Mouse (Mus musculus) heart, postnatal 0 days (tissue): ENCODE measurements at regions not wholly inside any gene's neighbourhood (a gene's known extent, or its start where the extent isn't known, plus 50 kb on each side); places are given as distances from the start of the nearest gene placed in this dataset.

ENCODE experiments used
- ATAC-seq: fragments of 200-750 bp; cut with Nextera tagmentation; 2 replicates; pipeline ENCODE4 v1.8.0; 2017; ENCODE audit warnings: low read depth, moderate number of reproducible peaks, moderate library complexity; ENCODE audit not compliant: insufficient read depth
- DNase-seq: peaks from one replicate; pipeline ENCODE4 v3.0.0-alpha.2; 2016; ENCODE audit warnings: low spot score
- H3K27ac ChIP-seq: fragments of 300-500 bp; sonication (generic); 2 replicates; pipeline ENCODE4 v1.5.1; 2014; ENCODE audit warnings: low read depth, mild to moderate bottlenecking
- H3K27me3 ChIP-seq: fragments of 300-500 bp; sonication (generic); 2 replicates; pipeline ENCODE4 v1.6.1; 2014; ENCODE audit warnings: low read length, mixed read lengths; ENCODE audit not compliant: control insufficient read depth, insufficient read depth
- H3K36me3 ChIP-seq: fragments of 300-500 bp; sonication (generic); replicated peaks from 2 replicates; pipeline ENCODE4 v1.6.1; 2014; ENCODE audit warnings: low read length, mixed read lengths; ENCODE audit not compliant: control insufficient read depth, insufficient read depth
- H3K4me1 ChIP-seq: fragments of 300-500 bp; sonication (generic); 2 replicates; pipeline ENCODE4 v1.6.1; 2014; ENCODE audit warnings: antibody characterized with exemption; ENCODE audit not compliant: control insufficient read depth, insufficient read depth
- H3K4me2 ChIP-seq: fragments of 300-500 bp; sonication (generic); 2 replicates; pipeline ENCODE4 v1.6.1; 2014; ENCODE audit warnings: low read depth, mild to moderate bottlenecking, low read length, moderate library complexity
- H3K4me3 ChIP-seq: fragments of 300-500 bp; sonication (generic); 2 replicates; pipeline ENCODE4 v1.5.1; 2014; ENCODE audit warnings: low read depth, low read length
- H3K9ac ChIP-seq: fragments of 300-500 bp; sonication (generic); replicated peaks from 2 replicates; pipeline ENCODE4 v1.6.1; 2014; ENCODE audit warnings: low read depth, low read length, mixed read lengths
- H3K9me3 ChIP-seq: fragments of 300-500 bp; sonication (generic); replicated peaks from 2 replicates; pipeline ENCODE4 v1.6.1; 2016; ENCODE audit warnings: low read length; ENCODE audit not compliant: control insufficient read depth
- CTCF ChIP-seq: IDR thresholded peaks from 2 replicates; pipeline ENCODE4 v1.5.1; 2016; ENCODE audit warnings: antibody characterized with exemption, control low read depth, low read depth
- EP300 ChIP-seq: IDR thresholded peaks from 2 replicates; pipeline ENCODE4 v1.6.1; 2016; ENCODE audit warnings: antibody characterized with exemption, low read depth
- WGBS: fragments of 180-500 bp; shearing (Covaris S2); extraction: QIAGEN DNeasy Blood & Tissue Kit; methylation state at CpG from one replicate; pipeline ENCODE4 v1.1.7; 2014; 5-methylcytosine and 5-hydroxymethylcytosine counted together

DNA sequence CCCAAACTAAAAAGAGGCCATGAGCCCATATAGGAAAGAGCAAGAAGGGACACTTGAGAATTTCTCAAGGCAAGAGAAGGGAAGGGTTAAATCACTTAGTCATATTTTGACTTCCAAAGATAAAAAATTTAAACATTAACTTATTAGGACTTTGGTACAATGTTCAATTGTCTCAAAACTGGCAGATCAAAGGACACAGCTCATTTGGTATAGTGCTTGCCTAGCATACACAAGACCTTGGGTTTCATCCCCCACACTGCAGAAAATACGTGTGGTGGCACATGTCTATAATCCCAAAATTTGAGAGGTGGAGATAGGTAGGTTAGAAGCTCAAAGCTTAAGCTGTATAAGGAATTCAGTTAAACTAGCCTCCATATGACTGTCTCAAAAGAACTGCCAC is 658.4 kb upstream of the Pfkp start:
- H3K27ac ChIP-seq, result no peak overlapping the region
- no peaks in the 10 kb centered on the region for H3K36me3 ChIP-seq
- no peak overlapping the region for H3K4me2 ChIP-seq
- H3K27me3 ChIP-seq, result no peaks in the 10 kb centered on the region
- 62% methylated on average over 1 of the region's 1 CpGs for WGBS
- no peak overlapping the region for H3K4me3 ChIP-seq
- H3K9me3 ChIP-seq, result no peaks in the 10 kb centered on the region
- no peaks in the 10 kb centered on the region for H3K4me1 ChIP-seq
- ATAC-seq, result no peak
- TF ChIP-seq EP300 (no peak), CTCF (no peak)
- H3K9ac ChIP-seq, result no peak overlapping the region
- DNase-seq, result no peak

DNA sequence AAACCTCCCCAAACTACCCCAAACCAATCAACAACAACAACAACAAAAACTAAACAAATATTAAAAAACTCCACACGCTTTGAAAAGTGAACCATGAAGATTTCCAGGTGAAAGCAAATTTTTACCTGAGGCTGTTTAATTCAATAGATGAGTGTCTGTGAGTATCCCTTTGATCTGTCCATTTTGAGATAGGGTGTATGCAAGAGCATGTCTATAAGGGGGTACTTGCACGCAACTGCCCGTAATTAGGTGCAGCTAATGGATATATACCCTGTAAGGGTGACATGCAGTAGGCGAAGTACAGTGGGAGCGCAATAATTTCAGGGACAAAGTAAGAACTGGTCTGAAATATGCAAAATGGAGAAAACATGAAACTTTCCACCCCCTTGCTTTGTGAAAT is 658.8 kb upstream of the Pfkp start:
- H3K9ac ChIP-seq, result no peak overlapping the region
- no peaks in the 10 kb centered on the region for H3K36me3 ChIP-seq
- no peak for TF ChIP-seq EP300
- no peak for TF ChIP-seq CTCF
- WGBS, result 79% methylated on average over 5 of the region's 5 CpGs
- H3K4me1 ChIP-seq, result no peaks in the 10 kb centered on the region
- H3K4me3 ChIP-seq, result no peak overlapping the region
- H3K27me3 ChIP-seq, result no peaks in the 10 kb centered on the region
- ATAC-seq, result no peak
- DNase-seq, result no peak
- H3K9me3 ChIP-seq, result no peaks in the 10 kb centered on the region
- H3K27ac ChIP-seq, result no peak overlapping the region
- no peak overlapping the region for H3K4me2 ChIP-seq

DNA sequence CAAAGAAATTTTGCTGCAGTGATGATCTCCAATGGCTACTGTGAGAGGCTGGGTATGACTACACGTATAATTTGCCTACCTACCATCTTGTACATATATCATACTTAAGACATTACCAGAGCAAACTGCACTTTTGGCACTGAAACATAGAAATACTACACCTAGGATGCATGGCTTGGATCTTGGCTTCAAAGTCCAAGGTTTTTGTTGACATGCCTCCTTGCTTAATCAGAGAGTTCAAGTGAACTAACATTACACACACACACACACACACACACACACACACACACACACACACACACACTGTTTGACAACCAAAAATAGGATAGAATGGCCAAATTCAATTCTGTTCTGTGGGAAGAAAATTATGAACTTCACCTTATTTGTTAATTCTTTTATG is 664.9 kb upstream of the Pfkp start:
- 49% methylated on average over 1 of the region's 1 CpGs for WGBS
- ATAC-seq, result no peak

GRCm38 (mm10) chr13:7330151-7330550 is 681.6 kb upstream of the Pfkp start:
- Histone ChIP-seq H3K4me3 (no peak overlapping the region), H3K9me3 (0 out of 2 replicates have a peak, but pooled peaks cover 2% of the 10 kb centered on the region), H3K36me3 (no peaks in the 10 kb centered on the region), H3K27me3 (no peaks in the 10 kb centered on the region), H3K4me1 (no peaks in the 10 kb centered on the region), H3K27ac (no peak overlapping the region), H3K4me2 (no peak overlapping the region), H3K9ac (no peak overlapping the region)
- TF ChIP-seq CTCF, result no peak
- WGBS, result 56% methylated on average over 2 of the region's 2 CpGs
- no peak for ATAC-seq
- no peak for DNase-seq

More for the DNA sequence above, 664.9 kb upstream of the Pfkp start:
- H3K4me3 ChIP-seq, result no peak overlapping the region
- no peaks in the 10 kb centered on the region for H3K36me3 ChIP-seq
- TF ChIP-seq CTCF (no peak), EP300 (no peak)
- H3K9ac ChIP-seq, result no peak overlapping the region
- H3K4me2 ChIP-seq, result no peak overlapping the region
- no peaks in the 10 kb centered on the region for H3K9me3 ChIP-seq
- H3K27ac ChIP-seq, result no peak overlapping the region
- no peaks in the 10 kb centered on the region for H3K4me1 ChIP-seq
- DNase-seq, result no peak
- H3K27me3 ChIP-seq, result no peaks in the 10 kb centered on the region

- TF ChIP-seq CTCF, result no peak
- no peak for TF ChIP-seq EP300
- Histone ChIP-seq H3K9ac (no peak overlapping the region), H3K27me3 (no peaks in the 10 kb centered on the region), H3K9me3 (no peaks in the 10 kb centered on the region), H3K27ac (no peak overlapping the region), H3K4me2 (no peak overlapping the region), H3K36me3 (no peaks in the 10 kb centered on the region), H3K4me1 (no peaks in the 10 kb centered on the region), H3K4me3 (no peak overlapping the region)
- DNase-seq (no peak), ATAC-seq (no peak)
- 62% methylated on average over 1 of the region's 1 CpGs for WGBS
Observed at GRCm38 (mm10) chr13:7345760-7346159, 697.2 kb upstream of the Pfkp start.

DNA sequence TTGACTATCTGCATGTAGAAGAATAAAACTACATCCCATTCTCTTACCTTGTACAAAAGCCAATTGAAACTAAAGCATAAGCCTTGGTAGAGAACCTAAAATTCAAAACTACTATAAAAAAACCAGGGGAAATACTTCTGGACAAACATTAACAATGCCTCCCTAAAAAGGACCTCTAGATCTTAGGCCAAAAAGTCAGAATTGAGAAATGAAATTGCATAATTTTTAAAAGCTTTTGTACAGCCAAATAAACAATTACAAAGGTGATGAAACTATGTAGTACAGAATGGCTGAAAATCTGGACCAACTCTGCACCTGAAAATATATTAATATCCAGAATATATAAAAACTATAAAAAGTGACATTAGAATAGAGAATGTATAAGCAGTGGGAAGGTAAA is 699.9 kb upstream of the Pfkp start:
- no peak overlapping the region for H3K9ac ChIP-seq
- H3K4me2 ChIP-seq, result no peak overlapping the region
- no peak overlapping the region for H3K4me3 ChIP-seq
- H3K9me3 ChIP-seq, result no peaks in the 10 kb centered on the region
- no peaks in the 10 kb centered on the region for H3K4me1 ChIP-seq
- H3K27ac ChIP-seq, result no peak overlapping the region
- no peak for DNase-seq
- TF ChIP-seq EP300 (no peak), CTCF (no peak)
- H3K27me3 ChIP-seq, result no peaks in the 10 kb centered on the region
- H3K36me3 ChIP-seq, result no peaks in the 10 kb centered on the region
- ATAC-seq, result no peak
